Mouse (Mus musculus) lung, postnatal 10 days (tissue): ENCODE measurements at regions not wholly inside any gene's neighbourhood (a gene's known extent, or its start where the extent isn't known, plus 50 kb on each side); places are given as distances from the start of the nearest gene placed in this dataset.
A peak's percentile ranks its signal among the peaks of the same experiment; 100 is the strongest.

Source experiments
- DNase-seq: peaks from one replicate; pipeline ENCODE4 v3.0.0; 2021

DNA sequence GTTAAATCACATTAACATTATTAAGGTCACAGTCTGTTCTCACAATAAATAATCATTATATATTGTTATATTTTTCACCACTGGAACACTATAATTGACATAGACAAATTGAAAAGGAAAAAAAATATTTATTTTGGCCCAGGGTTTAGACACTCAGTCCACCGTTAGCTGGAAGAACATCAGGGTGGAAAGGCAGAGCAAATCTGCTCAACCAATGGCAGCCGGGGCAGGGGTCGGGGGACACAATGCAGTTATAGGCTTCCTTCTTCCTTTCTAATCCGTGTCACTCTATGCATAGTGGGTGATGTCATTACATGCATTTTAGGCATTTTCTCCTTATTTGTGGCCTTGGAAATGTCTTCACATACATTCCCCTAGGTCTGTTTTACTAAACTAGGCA, 552.8 kb upstream of the Tenm3 start:
- DNase-seq: no peak

DNA sequence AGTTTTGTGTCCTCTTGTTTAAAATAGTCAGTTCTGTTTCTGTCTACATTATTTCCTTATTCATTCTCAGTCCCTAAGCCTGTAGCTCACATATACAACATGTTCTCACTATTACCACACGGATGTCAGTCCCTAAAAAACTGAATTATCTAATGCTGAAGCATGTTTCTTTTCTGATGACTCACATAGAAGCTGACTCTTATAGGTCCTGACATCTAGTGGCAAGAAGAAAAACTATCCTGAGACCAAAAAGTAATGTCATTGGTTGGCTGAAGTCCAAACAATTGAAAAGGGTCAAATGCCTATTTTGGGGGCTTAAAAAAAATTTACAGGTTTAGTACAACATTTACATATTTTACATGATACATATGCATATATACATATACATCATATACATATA, 551.3 kb upstream of the Tenm3 start:
- no peak for DNase-seq

DNA sequence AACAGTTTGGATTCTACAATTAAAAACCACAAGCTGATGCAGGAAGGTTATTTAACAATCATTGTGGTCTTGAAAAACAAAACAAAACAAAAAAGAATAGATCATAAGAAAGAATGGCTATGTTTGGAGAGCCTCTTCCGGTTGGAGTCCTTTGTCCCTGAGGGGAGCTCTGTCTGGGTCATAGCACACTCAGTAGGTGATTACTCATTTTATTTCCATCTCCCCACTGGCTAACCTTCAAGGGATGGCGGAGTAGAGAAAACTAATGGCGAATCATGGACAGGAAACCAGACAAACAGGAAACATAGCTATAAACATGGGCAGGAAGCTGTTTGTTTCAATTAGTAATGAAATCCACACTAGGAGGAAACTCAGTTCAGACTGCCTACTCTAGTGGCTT, 545.8 kb upstream of the Tenm3 start:
- peak; percentile 2 for DNase-seq

DNA sequence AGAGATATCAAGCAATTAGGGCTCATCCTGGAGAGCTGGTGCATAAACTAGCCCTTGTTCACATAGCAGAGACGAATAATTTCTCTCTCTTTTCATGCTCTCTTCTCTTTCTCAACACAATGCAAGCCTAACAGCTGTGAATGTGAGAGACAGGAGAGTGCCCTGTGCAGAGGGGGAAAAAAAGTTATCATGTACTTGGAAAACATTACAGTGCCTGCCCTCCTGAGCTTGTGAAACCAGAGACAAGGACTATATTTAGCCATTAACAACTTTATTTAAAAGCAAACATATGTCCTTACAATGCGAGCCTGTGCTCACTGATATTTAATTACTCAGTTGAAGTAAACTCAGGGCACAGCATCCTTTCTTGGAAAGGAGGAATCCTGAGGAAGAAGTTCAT, 543.8 kb upstream of the Tenm3 start:
- DNase-seq: no peak

DNA sequence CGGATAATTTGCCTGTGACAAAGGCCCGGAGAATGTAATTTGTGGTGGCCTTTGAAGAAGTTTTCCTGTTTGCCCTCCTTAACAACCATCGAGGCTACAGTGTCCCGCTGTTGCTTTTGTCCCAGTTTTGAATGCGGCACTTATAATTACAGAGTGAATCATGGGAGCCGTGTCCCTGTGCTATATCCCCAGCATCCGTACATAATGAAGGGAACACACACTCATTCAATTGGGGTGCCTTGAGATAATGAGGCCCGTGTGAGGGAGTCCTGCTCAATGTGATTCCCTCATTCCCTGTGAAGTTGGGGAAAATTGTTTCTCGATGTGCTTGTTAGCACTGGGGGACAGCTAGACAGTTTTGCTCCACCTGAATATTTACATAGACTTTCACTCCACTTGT, 528.9 kb upstream of the Tenm3 start:
- DNase-seq: no peak

DNA sequence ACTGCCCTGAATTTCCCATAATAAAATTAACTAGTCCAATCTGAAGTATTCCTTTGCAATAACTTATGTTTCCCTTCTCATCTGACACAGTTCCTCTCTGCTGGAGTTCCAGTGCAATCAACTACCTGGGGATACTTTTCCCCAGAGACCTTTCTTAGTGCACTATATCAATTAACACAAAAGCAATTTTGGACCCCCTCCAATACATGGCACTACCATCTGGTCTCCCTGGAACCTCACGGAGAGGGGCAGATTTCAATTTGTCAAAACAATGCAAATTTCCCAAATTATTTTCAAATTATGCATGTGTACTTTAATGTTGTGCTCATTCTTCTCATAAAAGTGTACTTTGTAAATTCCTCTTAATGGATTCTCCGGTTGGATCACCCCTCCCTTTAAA, 518.9 kb upstream of the Tenm3 start:
- no peak for DNase-seq

DNA sequence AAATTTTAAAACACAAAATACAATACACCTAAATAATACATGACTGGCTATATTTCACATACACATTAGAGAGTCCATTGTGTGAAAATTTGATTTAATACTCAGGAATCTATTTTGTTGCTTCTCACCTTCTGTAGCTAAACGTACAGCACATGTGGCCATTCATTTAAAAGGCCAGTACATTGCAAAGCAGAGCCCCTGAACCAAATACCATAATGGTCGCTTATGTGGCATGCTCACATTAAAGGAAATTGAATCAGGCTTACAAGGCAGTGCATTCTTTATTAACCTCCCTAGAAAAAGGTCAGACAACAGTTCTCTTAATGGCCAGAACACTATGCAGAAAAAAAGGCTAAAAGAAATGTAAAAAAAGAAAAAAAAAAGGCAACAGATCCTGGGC, 517.7 kb upstream of the Tenm3 start:
- no peak for DNase-seq

DNA sequence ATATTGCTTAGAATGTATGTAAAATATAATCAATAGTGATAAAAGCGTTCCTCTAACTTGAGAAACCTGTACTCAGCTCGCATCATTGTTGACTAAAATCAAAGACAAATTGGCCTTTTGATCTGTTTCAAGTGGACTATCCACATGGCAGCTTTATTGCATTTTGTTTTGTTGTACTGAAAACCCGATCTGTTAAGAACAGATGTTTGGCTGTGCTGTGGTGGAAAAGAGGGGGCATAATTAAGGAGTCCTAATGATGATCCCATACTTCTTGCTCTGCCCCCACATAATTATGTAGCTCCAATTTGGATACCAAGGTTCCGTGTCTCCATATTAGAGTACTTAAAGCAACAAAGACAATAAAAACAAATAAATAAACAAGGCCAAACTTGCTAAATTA, 516.4 kb upstream of the Tenm3 start:
- DNase-seq: no peak

DNA sequence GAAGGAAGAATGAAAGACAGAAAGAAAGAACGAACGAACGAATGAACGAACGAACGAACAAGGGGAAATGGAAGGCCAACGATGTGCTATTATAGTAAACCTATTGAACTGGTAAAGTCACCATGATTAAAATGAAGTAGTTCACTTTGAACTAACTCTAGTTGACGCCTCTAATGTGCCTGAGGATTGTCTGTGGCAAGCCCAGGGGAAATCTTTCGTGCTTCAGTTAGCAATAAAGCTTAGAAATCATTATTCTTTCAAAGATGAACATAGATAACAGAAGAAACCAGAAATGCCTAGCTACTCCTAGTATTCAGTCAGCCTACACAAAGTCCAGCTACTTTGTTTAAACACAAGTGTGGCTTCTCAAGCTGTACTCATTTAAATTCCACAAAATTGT, 515.9 kb upstream of the Tenm3 start:
- DNase-seq: no peak

DNA sequence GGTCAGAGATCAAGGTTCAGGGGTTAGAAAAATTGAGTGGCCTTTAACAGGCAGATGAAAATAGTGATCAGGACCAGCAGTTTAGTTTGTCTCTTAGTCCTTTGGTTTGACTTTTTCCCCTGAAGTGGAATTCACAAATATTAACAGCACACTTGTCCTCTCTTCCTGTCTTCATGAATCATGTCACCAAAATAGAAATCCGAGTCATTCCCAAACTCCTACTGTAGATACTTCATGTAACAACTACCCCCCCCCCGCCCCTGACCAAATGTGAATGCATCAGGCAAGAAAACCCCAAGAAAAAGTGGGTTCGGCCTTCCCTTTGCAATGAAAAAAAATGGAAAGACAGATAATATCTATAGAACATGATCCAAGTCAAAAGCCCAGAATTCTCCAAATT, 504.9 kb upstream of the Tenm3 start:
- DNase-seq: no peak

DNA sequence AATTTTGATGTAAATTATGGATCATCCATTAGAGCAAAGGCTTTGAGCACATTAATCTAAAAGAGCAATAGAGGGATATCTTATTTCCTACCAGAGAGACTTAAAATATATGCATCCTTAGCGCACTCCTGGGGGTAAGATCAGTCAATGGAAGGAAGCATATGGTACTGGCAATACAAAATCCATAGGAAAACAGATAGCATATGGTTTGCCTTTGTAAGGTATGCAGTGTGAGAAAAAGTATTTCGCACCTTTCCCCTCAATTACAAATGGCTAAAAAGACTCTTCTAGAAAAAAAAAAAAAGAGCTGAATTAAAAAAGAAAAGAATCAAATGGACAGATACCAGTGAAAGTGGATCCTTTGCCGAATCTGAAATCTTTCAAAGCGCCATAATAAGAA, 495.0 kb upstream of the Tenm3 start:
- no peak for DNase-seq

DNA sequence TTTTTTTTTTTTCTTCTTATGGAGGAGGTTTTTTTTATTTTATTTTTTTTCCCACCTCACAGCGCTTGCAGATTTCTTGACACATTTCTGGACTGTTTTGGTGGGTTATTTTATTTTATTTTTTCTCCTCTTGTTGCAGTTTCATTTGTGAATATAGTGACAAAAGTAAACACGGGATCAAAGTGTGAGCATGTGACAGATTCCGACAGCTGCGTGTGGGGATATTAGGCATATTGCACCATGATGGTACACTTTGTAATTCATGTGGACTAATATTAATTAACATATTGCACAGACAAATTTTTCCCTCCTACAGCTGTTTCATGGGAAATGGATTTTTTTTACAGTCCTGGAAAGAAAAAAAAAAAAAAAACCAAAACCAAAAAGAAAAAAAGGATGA, 483.2 kb upstream of the Tenm3 start:
- DNase-seq: no peak

DNA sequence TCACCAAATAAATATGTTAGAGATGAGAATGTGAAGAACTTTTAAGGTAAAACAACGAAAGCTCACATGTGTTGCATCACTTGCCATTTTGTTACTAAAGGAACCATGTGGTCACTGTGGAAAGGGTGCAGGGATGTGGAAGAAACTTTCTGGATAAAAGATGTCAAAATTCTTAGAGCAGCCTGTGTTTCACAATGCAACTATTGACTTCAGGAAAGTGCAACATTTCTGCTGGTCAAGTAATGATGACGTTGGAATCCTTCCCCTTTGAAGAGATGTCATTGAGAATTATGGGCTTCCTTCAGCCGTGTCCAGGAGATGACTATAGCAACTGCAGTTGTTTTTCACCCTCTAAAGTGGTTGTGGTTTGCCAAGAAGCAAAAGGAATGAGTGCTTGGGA, 477.7 kb upstream of the Tenm3 start:
- no peak for DNase-seq

DNA sequence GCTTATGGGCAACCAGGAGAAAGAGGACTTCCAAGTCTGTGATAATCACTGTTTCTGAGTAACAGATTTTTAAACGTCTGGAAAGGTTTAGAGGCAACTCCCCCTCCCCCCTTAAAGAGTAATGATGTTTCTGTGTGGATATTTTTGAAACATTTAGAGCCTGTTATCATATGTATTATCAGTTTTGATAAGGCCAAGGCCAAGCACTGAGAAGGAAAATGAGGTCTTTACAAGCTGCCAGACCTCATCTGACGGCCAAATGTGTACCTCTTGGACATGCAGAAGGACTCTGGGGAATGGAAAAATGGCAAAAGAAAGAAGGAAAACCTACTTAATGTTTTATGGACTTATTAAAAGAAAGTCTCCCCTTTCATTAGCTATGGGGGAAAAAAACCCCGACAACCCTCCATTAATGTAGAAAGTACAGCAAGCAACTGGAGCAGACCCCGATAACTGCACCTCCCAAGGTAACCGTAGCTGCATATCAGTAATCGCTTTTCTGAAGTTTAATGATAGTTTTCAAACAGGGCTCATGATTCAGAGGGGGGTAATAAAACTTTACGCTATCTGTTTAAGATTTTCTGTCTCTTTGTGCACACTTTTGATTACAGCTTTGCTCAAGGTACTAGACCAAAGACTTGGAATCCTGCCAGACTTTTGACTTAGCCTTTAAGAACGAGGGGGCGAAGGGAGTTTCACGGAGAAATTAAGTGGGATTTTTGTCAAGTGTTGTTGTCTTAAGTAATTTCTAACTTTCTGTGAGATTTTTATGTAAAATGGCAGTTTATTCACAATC, 469.9 kb upstream of the Tenm3 start:
- no peak for DNase-seq

DNA sequence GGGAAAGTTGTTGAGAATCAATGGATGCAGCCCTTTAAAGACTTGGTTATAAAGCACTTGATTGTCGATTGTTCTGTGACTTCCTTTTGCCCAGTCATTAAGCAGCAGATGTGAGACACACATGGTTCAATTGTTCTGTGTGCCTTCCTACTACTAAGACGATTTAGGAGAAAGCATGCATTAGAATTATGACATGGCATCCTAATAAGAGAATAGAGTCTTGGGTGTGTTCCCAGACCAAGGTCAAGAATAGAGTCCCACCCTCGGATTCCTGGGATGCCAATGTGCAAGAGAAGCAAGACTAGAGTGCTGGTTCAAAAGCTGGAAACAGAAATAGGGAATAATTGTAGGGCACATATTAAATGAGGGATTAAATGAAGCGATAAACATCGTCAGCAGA, 469.1 kb upstream of the Tenm3 start:
- DNase-seq: no peak

DNA sequence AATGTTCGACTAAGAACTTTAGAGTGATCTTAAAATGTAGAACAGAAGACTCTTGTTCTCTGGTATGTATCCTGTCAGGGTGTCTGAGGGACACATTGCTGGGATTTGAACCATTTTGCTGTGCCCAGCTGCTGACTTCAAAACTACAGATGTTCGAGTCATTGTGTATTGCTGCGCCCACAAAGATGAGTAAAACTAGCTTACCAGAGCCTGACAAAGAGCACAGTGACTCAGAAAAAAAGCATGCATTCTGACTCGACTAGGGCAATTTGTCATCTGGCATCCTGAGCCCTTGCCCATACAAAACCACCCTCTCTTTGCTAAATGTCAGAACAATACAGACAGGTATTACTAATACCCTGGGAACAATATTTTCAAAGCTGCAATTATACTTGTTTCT, 438.6 kb upstream of the Tenm3 start:
- DNase-seq: no peak

DNA sequence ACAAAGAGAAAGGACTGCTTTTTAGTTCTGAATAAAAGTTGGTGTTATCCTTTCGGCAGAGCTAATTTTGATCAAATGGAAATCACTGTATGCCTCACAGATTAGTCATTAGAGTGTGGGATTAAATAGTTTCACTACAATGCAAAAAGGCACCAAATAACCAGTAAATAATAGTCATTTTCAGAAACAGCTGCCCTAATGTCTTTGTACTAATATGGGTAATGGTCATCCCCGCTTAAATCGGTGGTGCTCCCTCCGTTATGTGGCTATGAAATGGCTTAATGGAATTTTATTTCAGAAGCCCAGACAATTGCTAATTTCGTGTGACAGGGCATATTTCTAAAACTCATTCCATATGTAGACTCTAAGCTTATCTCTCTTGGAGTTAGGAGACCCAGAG, 437.5 kb upstream of the Tenm3 start:
- no peak for DNase-seq

DNA sequence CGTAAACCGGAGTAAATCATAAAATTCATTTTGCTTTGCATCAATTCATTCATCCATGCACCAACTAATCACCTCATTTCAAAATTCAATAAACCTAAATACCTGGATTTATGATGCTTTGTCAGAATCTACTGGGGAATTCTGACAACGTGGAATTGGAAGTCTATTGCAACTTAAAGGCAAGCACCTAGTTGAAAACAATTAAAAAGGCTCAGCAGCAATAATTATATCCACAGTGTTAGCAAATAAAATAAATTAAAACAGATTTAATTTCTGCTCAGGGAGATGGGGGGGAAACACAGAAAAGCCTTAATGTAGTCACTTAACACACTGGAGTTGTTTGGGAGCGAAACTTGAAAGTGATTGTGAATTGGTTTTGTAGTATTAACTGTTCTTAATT, 430.3 kb upstream of the Tenm3 start:
- no peak for DNase-seq

DNA sequence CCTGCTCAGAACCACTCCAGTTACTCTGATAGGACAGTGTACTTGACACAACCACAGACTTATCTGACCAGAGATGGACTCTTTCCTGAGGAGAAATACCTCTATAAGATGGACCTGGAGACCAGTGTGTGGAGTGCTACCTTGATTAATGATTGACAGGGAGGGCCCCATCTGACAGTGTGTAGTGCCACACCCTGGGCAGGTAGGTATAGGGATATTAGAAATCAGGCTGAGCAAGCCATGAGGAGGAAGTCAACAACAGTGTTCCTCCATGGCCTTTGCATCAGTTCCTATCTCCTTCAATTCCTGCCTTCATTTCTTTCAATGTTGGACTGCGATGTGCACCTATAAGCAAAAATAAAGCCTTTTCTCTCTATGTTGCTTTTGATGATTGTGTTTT, 429.4 kb upstream of the Tenm3 start:
- DNase-seq: no peak

DNA sequence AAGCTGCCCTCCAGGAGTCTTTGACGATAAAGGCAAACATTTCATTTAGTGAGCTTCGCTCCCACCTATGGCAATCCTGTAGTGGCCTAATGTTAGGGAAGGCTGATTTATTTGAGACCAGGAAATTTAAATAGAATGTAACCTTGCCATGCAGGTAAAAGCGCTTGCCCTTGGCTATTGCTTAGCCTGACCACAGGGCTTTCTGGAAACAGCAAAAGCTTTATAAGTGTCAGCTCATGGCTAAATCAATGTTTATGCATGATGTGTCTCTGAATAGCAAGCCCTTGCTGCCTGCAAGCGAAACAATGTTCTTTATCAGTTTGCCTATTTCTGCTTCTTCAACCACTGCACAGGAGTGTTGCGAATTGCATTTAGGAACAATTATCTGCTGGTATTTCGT, 419.7 kb upstream of the Tenm3 start:
- DNase-seq: no peak

DNA sequence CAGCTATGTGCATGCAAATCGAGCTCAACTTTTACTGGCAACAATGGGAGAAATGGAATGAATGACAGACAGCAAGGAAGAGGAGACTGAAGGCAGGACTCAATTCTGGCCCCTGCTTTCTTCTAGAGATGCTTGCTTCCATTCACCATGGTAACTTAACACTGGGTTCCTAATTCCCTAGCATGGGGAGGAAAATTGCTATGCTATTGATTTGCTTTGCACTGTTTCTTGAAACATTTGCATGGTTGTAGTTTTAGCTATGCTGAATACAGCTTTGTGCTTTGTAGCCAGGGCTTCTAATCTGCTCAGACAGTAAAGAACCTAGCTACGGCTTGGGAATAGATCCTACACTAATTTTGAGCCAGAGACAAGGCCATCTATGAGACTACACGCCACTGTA, 419.0 kb upstream of the Tenm3 start:
- no peak for DNase-seq

DNA sequence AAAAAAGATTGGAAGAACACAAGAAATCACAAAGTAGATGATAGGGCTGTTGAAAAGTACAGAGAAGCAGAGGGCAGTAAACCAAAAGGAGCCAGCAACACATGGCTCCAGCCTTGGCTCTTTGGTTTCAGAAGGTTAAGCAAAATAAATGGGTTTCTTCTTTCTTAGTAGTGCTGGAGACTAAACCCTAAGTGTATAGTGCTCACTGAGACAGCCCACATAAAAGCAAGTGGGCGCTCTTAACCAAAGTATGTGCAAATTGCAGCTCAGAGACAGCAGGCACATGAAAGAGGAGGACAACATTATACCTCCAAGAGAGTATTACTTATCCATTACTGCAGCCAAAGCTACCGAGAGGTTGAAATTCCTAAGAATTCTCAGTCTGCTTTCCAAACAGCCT, 412.2 kb upstream of the Tenm3 start:
- DNase-seq: no peak

DNA sequence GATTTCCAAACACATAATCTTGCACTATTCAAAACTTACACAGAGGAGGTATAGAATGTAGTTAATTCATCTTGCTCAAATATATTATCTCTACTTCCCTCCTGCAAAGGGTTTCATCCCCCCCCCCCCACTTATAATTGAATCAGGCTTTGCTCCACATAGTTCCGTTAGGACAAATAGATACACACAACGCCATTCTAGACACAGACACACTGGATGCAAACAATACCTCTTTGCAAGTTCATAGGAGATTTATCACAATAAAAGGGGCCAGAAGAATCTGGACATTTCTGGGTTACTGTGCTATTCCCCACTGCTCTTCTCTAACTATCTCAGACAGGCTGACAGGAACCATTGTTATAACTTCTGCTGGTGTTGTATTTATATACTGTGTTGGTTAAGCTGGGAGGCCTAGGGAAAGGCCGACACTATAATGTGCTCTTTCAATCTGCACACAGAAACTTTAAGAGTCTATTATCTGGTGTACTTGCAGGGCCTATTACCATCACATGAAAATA, 410.6 kb upstream of the Tenm3 start:
- no peak for DNase-seq

DNA sequence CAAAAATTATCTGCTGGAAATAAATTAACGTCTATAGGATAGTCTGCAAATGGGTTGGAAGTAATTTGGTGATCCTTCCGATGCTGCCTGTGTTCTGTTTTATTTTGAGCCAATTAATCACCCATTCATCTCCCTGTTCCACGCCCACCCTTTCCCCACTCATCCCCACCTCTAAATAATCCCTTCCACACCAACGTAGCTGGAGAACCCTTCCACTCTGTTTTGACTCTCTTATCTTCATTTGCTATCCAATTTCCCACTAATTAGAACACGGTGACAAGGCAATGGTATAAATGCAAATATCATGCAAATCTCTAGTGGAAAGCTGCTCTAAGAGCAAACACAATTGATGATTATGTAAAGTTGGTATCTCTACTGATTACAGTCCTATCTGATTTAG, 399.3 kb upstream of the Tenm3 start:
- DNase-seq: no peak

DNA sequence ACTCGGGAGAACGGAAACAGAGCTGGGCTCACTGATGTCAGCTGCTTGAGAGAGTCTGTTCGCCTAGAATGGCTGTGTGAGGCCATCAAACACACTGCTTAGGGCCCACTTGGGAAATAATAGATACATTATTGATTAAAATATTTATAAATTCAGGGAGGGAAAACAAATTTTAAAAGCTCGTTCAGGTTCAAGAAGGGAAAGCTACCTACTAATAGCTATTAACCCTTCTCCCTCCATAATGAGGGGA, 393.0 kb upstream of the Tenm3 start:
- no peak for DNase-seq
